Mouse (Mus musculus): ENCODE measurements at regions not wholly inside any gene's neighbourhood (a gene's known extent, or its start where the extent isn't known, plus 50 kb on each side); places are given as distances from the start of the nearest gene placed in this dataset.

DNA sequence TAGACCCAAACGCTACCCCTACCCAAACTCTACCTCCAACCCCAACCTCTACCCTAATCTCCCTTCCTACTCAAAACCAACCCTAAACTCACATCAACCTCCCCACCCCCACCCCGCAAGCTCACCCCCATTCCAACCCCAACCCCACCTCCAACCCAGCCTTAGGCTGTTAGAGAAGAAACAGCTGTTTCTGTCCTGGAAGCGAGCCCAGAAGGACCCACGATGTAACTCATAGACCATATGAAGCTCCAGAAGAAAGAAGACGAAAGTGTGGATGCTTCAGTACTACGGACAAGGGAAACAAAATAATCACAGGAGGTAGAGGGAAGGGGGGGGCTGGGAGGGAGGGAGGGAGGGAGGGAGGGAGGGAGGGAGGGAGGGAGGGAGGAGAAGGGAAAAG is 58.4 kb downstream of the Sox11 start:
- TF ChIP-seq CTCF (IDR thresholded peaks at IDR 0.05; ENCODE audit: low read depth), result no peak
- no peak for TF ChIP-seq EP300 (optimal IDR thresholded peaks at IDR 0.05)
- Histone ChIP-seq H3K36me3 (ENCODE audit: control insufficient read depth, insufficient read depth, low read length) (no peaks in the 10 kb centered on the region), H3K9me3 (ENCODE audit: control insufficient read depth, low read length) (no peaks in the 10 kb centered on the region), H3K4me1 (replicated peaks; ENCODE audit: control insufficient read depth, insufficient read depth) (no peaks in the 10 kb centered on the region), H3K4me3 (ENCODE audit: low read depth, low read length) (no peak overlapping the region), H3K9ac (ENCODE audit: low read length) (no peak overlapping the region), H3K27me3 (ENCODE audit: control insufficient read depth, insufficient read depth, low read length) (no peaks in the 10 kb centered on the region), H3K4me2 (replicated peaks; ENCODE audit: low read depth) (no peak overlapping the region), H3K27ac (replicated peaks) (no peak overlapping the region)
- ATAC-seq (ENCODE audit: low FRiP score, low TSS enrichment) (peak; percentile 49; the same call in 1 of the 2 replicates), DNase-seq (ENCODE audit: low spot score) (no peak)
- WGBS, result 40% methylated on average over 5 of the region's 6 CpGs

DNA sequence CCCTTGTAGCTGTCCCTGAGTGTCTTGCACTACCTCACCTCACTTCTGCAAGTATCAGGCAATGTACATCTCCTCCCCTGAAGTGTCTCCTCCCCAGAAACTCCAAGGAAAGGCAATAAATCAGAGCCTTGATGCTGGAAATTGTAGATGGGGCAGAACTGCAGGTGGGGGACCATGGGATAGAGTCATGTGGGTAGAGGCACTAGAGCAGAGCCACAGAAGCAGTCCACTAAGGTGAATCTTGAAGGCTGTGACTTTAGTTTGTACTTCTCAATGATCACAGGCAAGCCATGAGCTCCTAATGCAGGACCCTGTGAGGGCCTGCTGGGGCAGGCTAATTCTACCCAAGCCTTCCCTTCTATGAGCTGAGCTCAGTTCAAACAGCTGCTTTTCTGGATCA is 80.4 kb downstream of the Sox11 start:
- Histone ChIP-seq H3K4me2 (replicated peaks; ENCODE audit: low read depth) (no peak overlapping the region), H3K9ac (ENCODE audit: low read length) (no peak overlapping the region), H3K27me3 (ENCODE audit: control insufficient read depth, insufficient read depth, low read length) (no peaks in the 10 kb centered on the region), H3K27ac (replicated peaks) (no peak overlapping the region), H3K9me3 (ENCODE audit: control insufficient read depth, low read length) (no peaks in the 10 kb centered on the region), H3K36me3 (ENCODE audit: control insufficient read depth, insufficient read depth, low read length) (no peaks in the 10 kb centered on the region), H3K4me1 (replicated peaks; ENCODE audit: control insufficient read depth, insufficient read depth) (no peaks in the 10 kb centered on the region), H3K4me3 (ENCODE audit: low read depth, low read length) (no peak overlapping the region)
- ATAC-seq (ENCODE audit: low FRiP score, low TSS enrichment) (no peak), DNase-seq (ENCODE audit: low spot score) (no peak)
- TF ChIP-seq CTCF (IDR thresholded peaks at IDR 0.05; ENCODE audit: low read depth) (no peak), EP300 (optimal IDR thresholded peaks at IDR 0.05) (no peak)

DNA sequence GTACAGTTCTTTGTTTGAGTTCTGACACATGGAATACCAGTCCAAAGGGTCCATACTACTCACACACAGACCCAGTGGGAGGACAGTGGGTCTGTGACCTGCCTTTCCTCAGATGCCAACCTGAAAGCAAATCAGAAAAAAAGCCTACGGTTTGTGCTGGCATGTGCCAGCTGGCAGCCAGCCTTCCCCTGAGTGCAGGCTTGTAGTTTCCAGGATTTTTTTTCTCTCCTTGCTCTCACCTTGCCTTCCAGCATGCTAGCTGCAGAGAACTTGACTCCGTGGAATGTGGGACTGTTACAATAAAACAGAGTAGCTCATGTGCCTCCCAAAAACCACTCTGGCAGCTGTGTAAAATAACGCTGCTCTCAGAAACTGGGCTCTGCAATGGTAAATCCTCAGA is 88.2 kb downstream of the Sox11 start:
- no peak overlapping the region for H3K4me3 ChIP-seq (ENCODE audit: low read depth, low read length)
- H3K4me2 ChIP-seq (replicated peaks; ENCODE audit: low read depth), result no peak overlapping the region
- DNase-seq (ENCODE audit: low spot score) (no peak), ATAC-seq (ENCODE audit: low FRiP score, low TSS enrichment) (no peak)
- no peak for TF ChIP-seq EP300 (optimal IDR thresholded peaks at IDR 0.05)
- TF ChIP-seq CTCF (IDR thresholded peaks at IDR 0.05; ENCODE audit: low read depth), result no peak
- H3K27ac ChIP-seq (replicated peaks), result no peak overlapping the region
- H3K27me3 ChIP-seq (ENCODE audit: control insufficient read depth, insufficient read depth, low read length), result no peaks in the 10 kb centered on the region
- no peaks in the 10 kb centered on the region for H3K4me1 ChIP-seq (replicated peaks; ENCODE audit: control insufficient read depth, insufficient read depth)
- WGBS, result 23% methylated on average over 3 of the region's 3 CpGs
- H3K9ac ChIP-seq (ENCODE audit: low read length), result no peak overlapping the region
- no peaks in the 10 kb centered on the region for H3K36me3 ChIP-seq (ENCODE audit: control insufficient read depth, insufficient read depth, low read length)
- no peaks in the 10 kb centered on the region for H3K9me3 ChIP-seq (ENCODE audit: control insufficient read depth, low read length)

GRCm38 (mm10) chr12:27251521-27251920 is 90.9 kb downstream of the Sox11 start:
- no peak for ATAC-seq (ENCODE audit: low FRiP score, low TSS enrichment)
- Histone ChIP-seq H3K9ac (ENCODE audit: low read length) (no peak overlapping the region), H3K4me1 (replicated peaks; ENCODE audit: control insufficient read depth, insufficient read depth) (no peaks in the 10 kb centered on the region), H3K27ac (replicated peaks) (no peak overlapping the region), H3K9me3 (ENCODE audit: control insufficient read depth, low read length) (no peaks in the 10 kb centered on the region), H3K27me3 (ENCODE audit: control insufficient read depth, insufficient read depth, low read length) (no peaks in the 10 kb centered on the region), H3K36me3 (ENCODE audit: control insufficient read depth, insufficient read depth, low read length) (no peaks in the 10 kb centered on the region), H3K4me2 (replicated peaks; ENCODE audit: low read depth) (no peak overlapping the region), H3K4me3 (ENCODE audit: low read depth, low read length) (no peak overlapping the region)
- no peak for DNase-seq (ENCODE audit: low spot score)
- TF ChIP-seq CTCF (IDR thresholded peaks at IDR 0.05; ENCODE audit: low read depth), result no peak
- no peak for TF ChIP-seq EP300 (optimal IDR thresholded peaks at IDR 0.05)
- WGBS, result 81% methylated on average over 5 of the region's 5 CpGs

GRCm38 (mm10) chr12:27248545-27248855 is 93.9 kb downstream of the Sox11 start:
- TF ChIP-seq EP300 (optimal IDR thresholded peaks at IDR 0.05), result no peak
- no peak for TF ChIP-seq CTCF (IDR thresholded peaks at IDR 0.05; ENCODE audit: low read depth)
- 78% methylated on average over 3 of the region's 3 CpGs for WGBS
- ATAC-seq (ENCODE audit: low FRiP score, low TSS enrichment), result no peak
- H3K9me3 ChIP-seq (ENCODE audit: control insufficient read depth, low read length), result no peaks in the 10 kb centered on the region
- no peak overlapping the region for H3K9ac ChIP-seq (ENCODE audit: low read length)
- H3K4me3 ChIP-seq (ENCODE audit: low read depth, low read length), result no peak overlapping the region
- H3K36me3 ChIP-seq (ENCODE audit: control insufficient read depth, insufficient read depth, low read length), result no peaks in the 10 kb centered on the region
- DNase-seq (ENCODE audit: low spot score), result no peak
- H3K27me3 ChIP-seq (ENCODE audit: control insufficient read depth, insufficient read depth, low read length), result no peaks in the 10 kb centered on the region
- no peak overlapping the region for H3K27ac ChIP-seq (replicated peaks)
- H3K4me1 ChIP-seq (replicated peaks; ENCODE audit: control insufficient read depth, insufficient read depth), result no peaks in the 10 kb centered on the region
- H3K4me2 ChIP-seq (replicated peaks; ENCODE audit: low read depth), result no peak overlapping the region

DNA sequence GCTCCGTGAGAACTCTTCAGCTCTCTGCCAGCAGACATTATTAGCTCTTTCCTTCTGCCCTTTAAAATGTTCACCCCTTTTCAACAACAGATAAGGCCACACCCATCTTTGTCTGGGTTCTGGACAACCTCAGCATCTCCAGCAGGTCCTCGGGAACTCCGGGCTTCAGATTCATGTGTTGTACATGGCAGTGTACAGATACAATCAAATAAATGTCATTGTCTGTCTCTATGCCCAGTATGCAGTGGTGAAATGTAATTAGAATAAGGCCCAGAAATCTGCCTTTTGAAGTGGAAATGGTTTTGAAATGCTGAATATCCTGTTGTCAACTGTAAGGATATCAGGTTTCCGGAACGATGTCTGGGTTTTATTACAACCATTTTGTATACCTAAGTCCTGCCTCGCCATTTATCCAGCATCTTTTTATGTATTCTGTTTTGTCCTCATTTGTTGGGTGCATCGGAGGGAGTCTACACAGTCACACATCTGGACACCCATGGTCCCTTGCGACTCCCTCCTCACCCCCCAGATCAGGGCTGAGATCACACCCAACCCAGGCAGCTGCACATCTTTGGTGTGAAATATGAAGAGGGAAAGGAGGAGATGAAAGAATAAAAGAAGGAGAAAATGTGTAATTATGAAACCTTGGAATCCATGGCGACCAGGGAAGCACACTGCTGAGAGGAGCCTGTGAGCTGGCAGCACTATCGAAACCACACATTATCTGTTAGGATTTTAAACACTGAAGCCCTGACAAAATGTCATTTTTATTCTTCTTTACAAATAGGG is 94.4 kb downstream of the Sox11 start:
- DNase-seq (ENCODE audit: low spot score) (no peak), ATAC-seq (ENCODE audit: low FRiP score, low TSS enrichment) (no peak)
- no peaks in the 10 kb centered on the region for H3K27me3 ChIP-seq (ENCODE audit: control insufficient read depth, insufficient read depth, low read length)
- H3K9ac ChIP-seq (ENCODE audit: low read length), result no peak overlapping the region
- H3K36me3 ChIP-seq (ENCODE audit: control insufficient read depth, insufficient read depth, low read length), result no peaks in the 10 kb centered on the region
- TF ChIP-seq EP300 (optimal IDR thresholded peaks at IDR 0.05) (no peak), CTCF (IDR thresholded peaks at IDR 0.05; ENCODE audit: low read depth) (no peak)
- no peak overlapping the region for H3K4me2 ChIP-seq (replicated peaks; ENCODE audit: low read depth)
- H3K4me1 ChIP-seq (replicated peaks; ENCODE audit: control insufficient read depth, insufficient read depth), result no peaks in the 10 kb centered on the region
- WGBS, result 58% methylated on average over 10 of the region's 10 CpGs
- no peaks in the 10 kb centered on the region for H3K9me3 ChIP-seq (ENCODE audit: control insufficient read depth, low read length)
- no peak overlapping the region for H3K27ac ChIP-seq (replicated peaks)
- H3K4me3 ChIP-seq (ENCODE audit: low read depth, low read length), result no peak overlapping the region
